Mouse (Mus musculus) urinary bladder, postnatal 4 days (tissue): ENCODE results near the gene Pcdh9.
A peak's percentile ranks its signal among the peaks of the same experiment; 100 is the strongest.

Experiments used
- DNase-seq, 2 experiments: peaks; one replicate each; pipeline ENCODE4 v3.0.0; 2021 to 2022; ENCODE audit warnings: low spot score in 2 of 2

The Pcdh9 gene

GRCm38 (mm10) chr14:93381163-93381562 lies 509.3 kb downstream of the Pcdh9 start:
- no peak for DNase-seq

DNA sequence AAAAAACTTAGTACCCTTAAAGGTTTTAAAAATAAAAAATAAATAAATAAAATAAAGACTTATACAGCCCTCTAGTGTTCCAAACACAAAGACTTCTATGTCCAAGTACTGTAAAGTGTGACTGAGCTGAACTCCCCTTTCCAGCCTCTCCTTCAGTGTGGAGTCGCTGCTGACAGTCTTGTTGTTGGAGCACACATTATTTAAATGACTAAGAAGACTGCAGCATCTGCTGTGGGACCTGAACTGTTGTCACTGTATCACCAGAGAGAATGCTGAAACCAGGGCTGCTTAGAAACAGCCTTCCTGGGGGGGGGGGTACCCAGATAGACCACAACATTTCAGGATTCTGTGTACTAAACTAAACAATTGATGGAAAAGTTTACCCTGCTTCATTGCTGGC lies 509.7 kb downstream of the Pcdh9 start:
- DNase-seq: no peak

DNA sequence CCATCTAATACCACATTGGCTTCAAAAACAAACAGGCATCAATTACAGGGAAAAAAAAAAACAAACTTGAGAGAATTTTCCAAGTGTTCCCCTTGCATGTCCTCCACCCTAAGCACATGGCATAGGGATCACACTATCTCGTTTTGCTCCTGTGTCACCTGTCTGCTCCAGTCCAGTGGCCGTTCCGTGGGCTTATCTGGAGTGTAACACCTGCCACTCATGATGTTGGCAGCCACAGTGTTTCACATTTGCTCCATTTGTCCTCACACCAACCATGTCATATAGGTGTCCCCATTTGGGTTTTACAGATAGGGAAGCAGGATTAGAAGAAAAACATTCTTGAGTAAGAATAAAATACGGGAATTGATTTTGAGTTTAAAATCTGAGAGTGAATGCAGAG lies 514.3 kb downstream of the Pcdh9 start:
- DNase-seq: no peak

- no peak for DNase-seq
These were observed 516.3 kb downstream of the Pcdh9 start for GRCm38 (mm10) chr14:93374181-93374580.

GRCm38 (mm10) chr14:93354150-93354549 lies 536.3 kb downstream of the Pcdh9 start:
- DNase-seq: no peak

DNA sequence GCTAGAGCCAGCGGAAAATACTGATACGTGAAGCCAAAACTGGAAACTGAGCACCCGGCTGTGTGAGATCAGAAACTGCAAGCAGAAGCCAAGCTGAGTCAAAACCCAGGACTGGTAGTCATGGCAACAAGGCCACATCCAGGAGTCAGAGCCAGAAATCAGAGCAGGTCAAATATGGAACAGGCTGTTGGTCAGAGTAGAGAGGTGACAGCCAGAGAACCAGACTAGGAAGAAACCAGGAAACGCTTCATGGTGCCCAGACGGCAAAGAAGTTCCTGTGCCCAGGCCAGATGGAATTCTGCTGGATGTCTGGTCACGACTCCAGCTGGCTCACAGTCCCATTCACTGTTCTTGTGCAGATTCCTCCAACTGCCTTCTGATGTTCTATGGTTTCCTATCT lies 539.6 kb downstream of the Pcdh9 start:
- DNase-seq: no peak

DNA sequence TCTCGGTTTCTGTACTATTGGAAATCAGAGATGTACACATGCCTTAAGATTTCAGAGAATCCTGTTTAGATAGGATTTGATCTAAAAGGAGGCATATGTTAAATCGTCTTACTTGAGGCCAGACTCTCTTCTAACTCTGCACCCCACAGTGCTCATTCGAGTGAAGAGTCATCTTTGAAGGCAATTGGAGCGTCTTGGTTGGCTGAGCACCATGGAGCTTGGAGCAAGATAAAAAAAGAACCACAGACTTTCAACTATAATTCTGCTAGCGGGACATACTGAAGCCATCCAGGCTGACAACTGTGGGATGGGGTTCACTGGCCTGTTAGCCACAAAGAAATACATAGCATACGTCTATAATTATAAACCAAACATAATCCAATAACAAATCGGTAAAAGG lies 541.3 kb downstream of the Pcdh9 start:
- no peak for DNase-seq

- DNase-seq: no peak
These were observed 543.4 kb downstream of the Pcdh9 start for GRCm38 (mm10) chr14:93347031-93347430.

- DNase-seq: no peak
These were observed 547.7 kb downstream of the Pcdh9 start for GRCm38 (mm10) chr14:93342781-93343180.

- no peak for DNase-seq
These were observed 549.1 kb downstream of the Pcdh9 start for GRCm38 (mm10) chr14:93341390-93341789.

- DNase-seq: no peak
These were observed 561.2 kb downstream of the Pcdh9 start for GRCm38 (mm10) chr14:93329247-93329646.

DNA sequence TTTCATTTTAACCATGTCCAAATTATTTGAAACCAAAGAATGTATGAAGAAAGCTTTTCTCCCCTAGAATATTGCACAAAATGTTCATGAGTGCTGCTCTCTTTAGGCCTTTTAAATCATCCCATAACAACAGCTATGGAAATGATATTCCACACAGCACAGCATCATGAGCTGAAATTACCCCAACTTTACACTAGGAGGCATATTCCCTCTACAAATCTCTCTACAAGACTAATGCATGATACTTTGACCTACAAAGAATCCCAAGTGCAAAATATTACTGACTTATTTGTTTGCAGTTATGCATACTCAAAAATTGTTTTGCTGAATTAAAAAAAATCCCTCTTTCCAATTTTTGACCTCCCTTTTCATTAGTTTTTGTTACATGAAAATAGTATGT lies 573.1 kb downstream of the Pcdh9 start:
- DNase-seq: no peak

GRCm38 (mm10) chr14:93288361-93288760 lies 602.1 kb downstream of the Pcdh9 start:
- no peak for DNase-seq

- DNase-seq: no peak
These were observed 602.8 kb downstream of the Pcdh9 start for GRCm38 (mm10) chr14:93287642-93288041.

GRCm38 (mm10) chr14:93285136-93285535 lies 605.3 kb downstream of the Pcdh9 start:
- no peak for DNase-seq

DNA sequence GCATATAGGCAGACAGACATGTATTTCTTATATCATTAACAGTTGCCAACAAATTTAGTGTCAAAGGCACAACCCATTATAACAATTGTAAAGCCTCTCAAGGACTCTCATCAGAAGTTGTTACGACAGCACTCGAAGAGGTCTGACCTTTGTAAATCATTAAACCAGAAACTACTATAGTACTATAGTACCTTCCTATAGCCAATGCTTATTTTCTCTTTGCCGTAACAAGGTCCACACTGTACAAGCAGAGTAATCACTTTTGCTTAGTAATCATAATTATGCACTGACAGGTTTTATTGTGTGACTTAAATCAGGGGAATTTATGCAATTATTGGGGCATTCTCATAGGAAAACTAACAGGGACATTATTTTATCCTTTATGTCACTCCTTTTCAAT lies 606.5 kb downstream of the Pcdh9 start:
- DNase-seq: no peak

GRCm38 (mm10) chr14:93275661-93276060 lies 614.8 kb downstream of the Pcdh9 start:
- no peak for DNase-seq

DNA sequence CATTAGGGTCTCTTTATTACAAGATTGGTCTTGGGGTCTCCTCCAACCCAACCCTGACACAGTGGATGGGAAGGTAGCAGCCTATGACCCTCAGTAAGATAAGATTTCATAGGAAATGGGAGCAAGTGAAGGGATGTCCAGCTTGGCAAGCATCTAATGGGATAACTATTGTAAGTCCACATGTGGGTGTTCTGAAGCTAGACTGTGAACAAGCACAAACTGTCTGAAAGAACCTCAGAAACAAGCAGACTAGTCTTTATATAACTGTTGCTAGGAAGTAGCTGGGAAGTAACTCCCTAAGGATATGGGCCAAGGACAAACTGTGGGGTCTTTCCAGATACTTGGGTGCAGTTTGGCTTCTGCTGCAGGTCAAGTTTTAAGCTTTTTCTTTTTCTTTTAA lies 615.7 kb downstream of the Pcdh9 start:
- no peak for DNase-seq

DNA sequence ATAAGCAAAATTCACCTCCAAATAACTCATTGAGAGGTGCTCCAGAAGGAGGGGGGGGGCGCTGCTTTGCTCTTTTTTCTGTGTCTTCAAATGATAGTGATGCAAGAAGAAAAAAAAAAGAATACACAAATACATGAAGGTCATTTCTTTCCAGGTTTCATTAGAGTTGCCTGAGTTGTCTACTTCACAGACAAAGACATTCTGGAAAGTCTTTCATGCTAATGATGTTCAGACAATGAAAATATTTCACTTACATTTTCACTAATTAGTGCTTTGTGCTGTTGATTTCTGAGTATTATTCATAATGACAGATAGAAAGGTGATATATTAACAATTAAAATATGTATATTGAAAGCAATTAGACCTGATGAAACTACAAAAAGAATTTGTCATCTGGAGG lies 637.1 kb downstream of the Pcdh9 start:
- DNase-seq: no peak

DNA sequence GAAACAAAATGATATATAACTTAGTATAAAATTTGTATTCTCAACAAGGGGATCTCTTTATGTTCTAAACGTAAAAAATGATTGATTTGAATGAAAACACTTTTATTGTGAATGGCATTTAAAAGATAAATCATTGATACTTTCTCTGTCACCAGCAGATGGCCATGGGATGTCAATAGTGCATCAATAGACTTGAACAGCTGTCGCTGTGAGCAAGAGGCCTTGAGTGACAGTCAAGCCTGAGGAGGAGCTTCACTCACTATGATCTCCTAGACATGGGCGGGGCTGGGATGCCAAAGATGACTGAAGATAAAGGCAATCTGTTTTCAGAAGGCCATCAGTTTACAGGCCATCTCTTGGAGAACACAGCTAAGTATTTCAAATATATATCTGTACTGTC lies 650.2 kb downstream of the Pcdh9 start:
- DNase-seq: no peak

- no peak for DNase-seq
These were observed 656.1 kb downstream of the Pcdh9 start for GRCm38 (mm10) chr14:93234333-93234732.

- DNase-seq: no peak
These were observed 656.9 kb downstream of the Pcdh9 start for GRCm38 (mm10) chr14:93233599-93233998.

GRCm38 (mm10) chr14:93214846-93215245 lies 675.6 kb downstream of the Pcdh9 start:
- peak; percentile 90 to 99 for DNase-seq

DNA sequence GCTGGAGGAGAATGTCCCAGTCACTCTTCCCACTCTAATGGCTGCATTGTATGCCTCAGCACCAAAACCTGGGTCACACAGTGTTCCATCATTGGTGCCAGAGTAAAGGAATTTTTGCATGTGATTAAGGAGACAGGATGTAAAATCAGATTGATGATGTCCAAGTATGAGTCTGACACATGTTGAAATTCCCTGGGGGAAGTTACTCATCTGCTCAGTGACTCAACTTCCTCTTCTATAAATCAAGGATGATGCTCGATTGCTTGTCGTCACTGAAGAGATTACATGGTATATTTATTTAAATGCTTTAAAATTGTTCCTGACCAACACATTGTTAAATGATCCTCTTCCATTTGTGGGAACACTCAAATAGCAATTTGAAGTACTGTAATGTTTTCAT lies 690.7 kb downstream of the Pcdh9 start:
- DNase-seq: no peak
